Comparison of ENCODE assay signal across 8 mouse cellular contexts in the genomic region with DNA sequence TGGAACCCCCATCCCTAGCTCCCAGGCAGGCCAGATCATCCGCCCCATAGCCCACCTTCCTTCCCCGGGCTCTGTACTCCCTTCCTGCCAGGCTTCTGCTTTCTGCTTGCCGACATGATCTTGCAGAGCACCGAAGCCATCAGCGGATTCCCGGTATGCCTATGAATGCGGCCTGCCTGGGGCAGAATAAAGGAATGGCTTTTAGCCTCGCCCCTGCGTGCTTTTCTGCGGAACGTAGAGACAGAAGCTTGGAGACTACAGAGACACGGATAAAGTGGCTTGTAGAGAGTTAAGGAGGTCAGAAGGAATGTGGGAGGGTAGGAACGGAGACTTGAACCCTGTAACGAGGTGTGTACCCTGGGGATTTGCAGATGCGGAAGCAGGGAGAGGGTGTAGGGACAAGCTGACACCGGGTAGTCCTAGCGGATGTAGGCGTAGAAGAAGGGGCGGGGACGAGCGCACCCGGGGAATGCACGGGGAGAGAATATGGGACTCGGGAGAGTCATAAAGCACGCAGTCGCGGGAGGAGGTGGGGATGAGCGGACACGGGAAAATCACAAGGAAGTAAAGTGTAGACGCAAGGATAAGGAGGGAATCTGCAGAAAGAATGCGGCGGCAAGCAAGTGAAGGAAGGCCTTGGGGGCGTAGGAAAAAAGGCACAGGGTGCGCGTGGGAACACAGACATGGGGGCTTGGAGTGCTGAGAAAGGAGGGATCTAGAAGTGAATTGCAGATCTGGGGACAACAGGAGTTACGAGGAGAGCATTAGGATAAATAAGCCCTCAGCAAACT. TPM values are rescaled to one million over a fixed set of nuclear protein-coding genes. Genes with fewer than 3 reads are reported as not detected.
DNase-seq lines count a peak whose midpoint lies in the region.

No protein-coding gene starts in this region.

- peaks cover 27% of the 10 kb centered on the region for H3K36me3 ChIP-seq in megakaryocyte, embryonic 14.5 days (replicated peaks; ENCODE audit: low read length)

- DNase-seq in adipocyte (ENCODE audit: low spot score), result peak; percentile 82
- DNase-seq in embryo, embryonic 10.5 days (ENCODE audit: low spot score), result peak; percentile 78
- DNase-seq in gastrocnemius, postnatal 10 days, result peak; percentile 67
- DNase-seq in hindlimb bud, embryonic 11.5 days (ENCODE audit: extremely low spot score, low read depth, low spot score), result peak; percentile 41
- DNase-seq in left cerebral cortex, adult 9 months (ENCODE audit: low spot score in 2 of 2), result peak; percentile 40 to 74
- peak; percentile 77 to 84 for DNase-seq in right cerebral cortex, postnatal 10 days (ENCODE audit: low spot score in 2 of 2)
- peak; percentile 89 for DNase-seq in urinary bladder, postnatal 14 days (ENCODE audit: low spot score)

- H3K4me1 ChIP-seq in megakaryocyte, embryonic 14.5 days, result peaks cover 92% of the 10 kb centered on the region

- no peaks in the 10 kb centered on the region for H3K27me3 ChIP-seq in megakaryocyte, embryonic 14.5 days (replicated peaks)

- H3K9me3 ChIP-seq in megakaryocyte, embryonic 14.5 days, result no peaks in the 10 kb centered on the region

- H3K4me3 ChIP-seq in megakaryocyte, embryonic 14.5 days (replicated peaks), result peak overlapping the region; percentile 92

RNA-seq across cellular contexts. Expression of gene Etfb, which starts 0.6 kb away (rescaled TPM):
- total RNA-seq in gastrocnemius, postnatal 10 days (2021), result 100 to 1,000 TPM; 346 to 421 TPM
- polyA plus RNA-seq in megakaryocyte, embryonic 14.5 days (2012; ENCODE audit: insufficient read depth, low replicate concordance), result 68.1 and 368 TPM in 2 replicates

RNA-seq across cellular contexts. Expression of gene Gm45233, which starts 0.6 kb away (rescaled TPM):
- 1 to 10 TPM in 1 of 2 experiments, under 1 TPM in 1; 0.66 to 1.2 TPM for total RNA-seq in gastrocnemius, postnatal 10 days (2021)
- polyA plus RNA-seq in megakaryocyte, embryonic 14.5 days (2012; ENCODE audit: insufficient read depth, low replicate concordance), result 0.75 TPM in 1 of 2 replicates, not detected in the other

RNA-seq across cellular contexts. Expression of gene Cldnd2, which starts 2.7 kb away (rescaled TPM):
- not detected for total RNA-seq in gastrocnemius, postnatal 10 days (2021)
- not detected in 2 replicates for polyA plus RNA-seq in megakaryocyte, embryonic 14.5 days (2012; ENCODE audit: insufficient read depth, low replicate concordance)

RNA-seq across cellular contexts. Expression of gene Nkg7, which starts 6.4 kb away (rescaled TPM):
- not detected for total RNA-seq in gastrocnemius, postnatal 10 days (2021)
- polyA plus RNA-seq in megakaryocyte, embryonic 14.5 days (2012; ENCODE audit: insufficient read depth, low replicate concordance), result 2.9 and 10.0 TPM in 2 replicates

RNA-seq across cellular contexts. Expression of gene Lim2, which starts 15.9 kb away (rescaled TPM):
- not detected for total RNA-seq in gastrocnemius, postnatal 10 days (2021)
- 1.4 and 9.3 TPM in 2 replicates for polyA plus RNA-seq in megakaryocyte, embryonic 14.5 days (2012; ENCODE audit: insufficient read depth, low replicate concordance)

Comparison
In these comparisons a context has a peak if more than half of its experiments do, and no peak if none do; other contexts are left out.
1. Peak in every context shown above with its lines: DNase-seq and H3K4me3 ChIP-seq.